19 mouse cellular contexts compared by ENCODE assay signal in the genomic region with DNA sequence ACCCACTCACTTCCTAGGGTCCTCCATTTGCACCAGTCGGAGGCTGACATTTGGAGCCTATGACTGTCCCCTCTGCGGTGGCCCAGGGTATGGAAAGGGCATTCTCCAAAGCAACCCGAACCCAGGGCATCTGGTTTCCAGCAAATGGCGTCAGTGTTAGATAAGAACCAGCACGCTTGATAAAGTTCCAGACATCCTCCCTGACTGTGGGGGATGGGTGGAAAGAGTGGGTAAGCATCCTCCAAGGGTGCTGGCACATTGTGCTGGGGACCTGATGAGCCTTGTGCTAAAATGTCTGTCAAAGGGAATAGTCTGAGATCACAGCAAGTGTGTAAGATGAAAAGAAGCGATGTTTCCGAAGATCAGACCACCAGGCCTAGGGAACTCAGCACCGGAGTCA. TPM values are rescaled to one million over a fixed set of nuclear protein-coding genes. Genes with fewer than 3 reads are reported as not detected.
DNase-seq lines count a peak whose midpoint lies in the region; ATAC-seq lines count a peak whose summit lies in the region.
"Had no signal": no experiment of that assay in that cellular context is flagged by ENCODE, and none has a peak within 500 bp of the region (broad histone marks: within the 10 kb centered on the region; RNA-seq: fewer than 3 reads in every experiment).

No protein-coding gene starts in this region.

- peaks cover 35% of the 10 kb centered on the region for H3K27me3 ChIP-seq in hindbrain, embryonic 10.5 days (ENCODE audit: insufficient read depth, poor library complexity, severe bottlenecking)
- no peaks in the 10 kb centered on the region for H3K27me3 ChIP-seq in hindbrain, embryonic 14.5 days (ENCODE audit: control insufficient read depth, insufficient read depth, low read length)
- H3K27me3 ChIP-seq in liver, embryonic 15.5 days, result peaks cover 43% of the 10 kb centered on the region
- H3K27me3 ChIP-seq: limb, embryonic 12.5 days; stomach, embryonic 15.5 days had no signal

- H3K36me3 ChIP-seq in hindbrain, embryonic 10.5 days, result no peaks in the 10 kb centered on the region
- no peaks in the 10 kb centered on the region for H3K36me3 ChIP-seq in hindbrain, embryonic 14.5 days (replicated peaks; ENCODE audit: control insufficient read depth, insufficient read depth)
- H3K36me3 ChIP-seq in liver, embryonic 15.5 days (replicated peaks), result no peaks in the 10 kb centered on the region
- H3K36me3 ChIP-seq: limb, embryonic 12.5 days; midbrain, embryonic 10.5 days; stomach, embryonic 15.5 days had no signal

- H3K27ac ChIP-seq in hindbrain, embryonic 10.5 days, result 0 out of 2 replicates have a peak overlapping the region, but pooled peaks have one; percentile 1
- H3K27ac ChIP-seq in hindbrain, embryonic 14.5 days, result no peak overlapping the region
- no peak overlapping the region for H3K27ac ChIP-seq in liver, embryonic 15.5 days (replicated peaks)
- H3K27ac ChIP-seq: midbrain, embryonic 10.5 days; stomach, embryonic 15.5 days had no signal

- peaks cover 48% of the 10 kb centered on the region for H3K4me1 ChIP-seq in hindbrain, embryonic 10.5 days (replicated peaks)
- peaks cover 11% of the 10 kb centered on the region; the same call in 1 of the 2 replicates for H3K4me1 ChIP-seq in hindbrain, embryonic 14.5 days (replicated peaks; ENCODE audit: control insufficient read depth, insufficient read depth, low read length)
- peaks cover 80% of the 10 kb centered on the region for H3K4me1 ChIP-seq in liver, embryonic 15.5 days (replicated peaks)

- no peak overlapping the region for H3K4me2 ChIP-seq in hindbrain, embryonic 14.5 days (replicated peaks)
- H3K4me2 ChIP-seq in liver, embryonic 15.5 days, result peak overlapping the region; percentile 39
- H3K4me2 ChIP-seq: stomach, embryonic 15.5 days had no signal

- no peaks in the 10 kb centered on the region for H3K9me3 ChIP-seq in hindbrain, embryonic 10.5 days
- H3K9me3 ChIP-seq in hindbrain, embryonic 14.5 days (ENCODE audit: control insufficient read depth, low read length), result no peaks in the 10 kb centered on the region
- H3K9me3 ChIP-seq in liver, embryonic 15.5 days (replicated peaks), result no peaks in the 10 kb centered on the region
- H3K9me3 ChIP-seq: limb, embryonic 12.5 days; midbrain, embryonic 10.5 days; stomach, embryonic 15.5 days had no signal

- WGBS in hindbrain, embryonic 10.5 days, result 69% methylated on average over 8 of the region's 8 CpGs
- WGBS in hindbrain, embryonic 14.5 days, result 78% methylated on average over 8 of the region's 8 CpGs
- 27% methylated on average over 8 of the region's 8 CpGs for WGBS in liver, embryonic 15.5 days (ENCODE audit: insufficient replicate concordance)

- no peak overlapping the region for H3K9ac ChIP-seq in hindbrain, embryonic 14.5 days
- H3K9ac ChIP-seq in liver, embryonic 15.5 days, result no peak overlapping the region
- H3K9ac ChIP-seq: limb, embryonic 12.5 days; stomach, embryonic 15.5 days had no signal

- ATAC-seq in CD4-positive, CD25-positive, alpha-beta regulatory T cell, adult 4 months, result no peak
- ATAC-seq in hindbrain, embryonic 14.5 days (ENCODE audit: low FRiP score), result no peak
- no peak for ATAC-seq in liver, embryonic 15.5 days (ENCODE audit: insufficient read depth)
- ATAC-seq: lung, postnatal 0 days had no signal

- no peak overlapping the region for H3K4me3 ChIP-seq in hindbrain, embryonic 10.5 days
- no peak overlapping the region for H3K4me3 ChIP-seq in hindbrain, embryonic 14.5 days (replicated peaks; ENCODE audit: low read length)
- H3K4me3 ChIP-seq in liver, embryonic 15.5 days (replicated peaks), result no peak overlapping the region
- H3K4me3 ChIP-seq: limb, embryonic 12.5 days; midbrain, embryonic 10.5 days; stomach, embryonic 15.5 days had no signal

- peak; percentile 44 for DNase-seq in CD4-positive, CD25-positive, alpha-beta regulatory T cell, adult 2 months (ENCODE audit: low read depth, low spot score)
- DNase-seq in hindbrain, embryonic 10.5 days (ENCODE audit: low spot score), result no peak
- no peak for DNase-seq in hindbrain, embryonic 14.5 days (ENCODE audit: low spot score)
- DNase-seq in induced T-regulatory cell, adult 2 months (ENCODE audit: low read depth), result peak; percentile 32
- no peak for DNase-seq in layer of hippocampus, postnatal 10 days (ENCODE audit: low spot score in 2 of 2)
- no peak for DNase-seq in adrenal gland, postnatal 14 days
- DNase-seq: cerebellum, adult 9-10 months; spleen, adult 18-20 months; thymus, postnatal 36 days had no signal

RNA-seq across cellular contexts. Expression of gene Padi3, which starts 1.7 kb away (rescaled TPM):
- polyA plus RNA-seq in CD4-positive, CD25-positive, alpha-beta regulatory T cell, adult 4 months (2017; shearing (Covaris generic)), result under 1 TPM; 0.15 to 0.32 TPM
- polyA plus RNA-seq in hindbrain, embryonic 10.5 days (2016; fragmentation: Nextera tagmentation; extraction: Ambion mirVana), result 0.08 and 0.10 TPM in 2 replicates
- not detected in 2 replicates for polyA plus RNA-seq in hindbrain, embryonic 14.5 days (2014; fragmentation: Nextera tagmentation; extraction: Ambion mirVana)
- polyA plus RNA-seq in liver, embryonic 15.5 days (2015; fragmentation: Nextera tagmentation; extraction: Ambion mirVana), result 0.12 and 0.17 TPM in 2 replicates
- total RNA-seq in layer of hippocampus, postnatal 10 days (2021), result under 1 TPM in 1 of 2 experiments, not detected in 1; 0.11 TPM
- not detected in 2 replicates for total RNA-seq in adrenal gland, postnatal 14 days (2021)
- total RNA-seq: layer of hippocampus, adult 18-20 months; left cerebral cortex, adult 18-20 months had no signal
- polyA plus RNA-seq: forebrain, embryonic 14.5 days had no signal

RNA-seq across cellular contexts. Expression of gene Padi1, which starts 33.4 kb away (rescaled TPM):
- polyA plus RNA-seq in CD4-positive, CD25-positive, alpha-beta regulatory T cell, adult 4 months (2017; shearing (Covaris generic)), result under 1 TPM; 0.61 to 0.63 TPM
- polyA plus RNA-seq in hindbrain, embryonic 10.5 days (2016; fragmentation: Nextera tagmentation; extraction: Ambion mirVana), result 0.07 TPM in 2 replicates
- polyA plus RNA-seq in hindbrain, embryonic 14.5 days (2014; fragmentation: Nextera tagmentation; extraction: Ambion mirVana), result not detected in 2 replicates
- polyA plus RNA-seq in liver, embryonic 15.5 days (2015; fragmentation: Nextera tagmentation; extraction: Ambion mirVana), result 0.02 and 0.03 TPM in 2 replicates
- not detected for total RNA-seq in layer of hippocampus, postnatal 10 days (2021)
- not detected in 2 replicates for total RNA-seq in adrenal gland, postnatal 14 days (2021)
- total RNA-seq: adrenal gland, postnatal 10 days; layer of hippocampus, adult 18-20 months; left cerebral cortex, adult 18-20 months had no signal
- polyA plus RNA-seq: forebrain, embryonic 14.5 days had no signal

RNA-seq across cellular contexts. Expression of gene Padi4, which starts 38.2 kb away (rescaled TPM):
- polyA plus RNA-seq in CD4-positive, CD25-positive, alpha-beta regulatory T cell, adult 4 months (2017; shearing (Covaris generic)), result under 1 TPM; 0.30 to 0.85 TPM
- 0.35 and 0.51 TPM in 2 replicates for polyA plus RNA-seq in hindbrain, embryonic 10.5 days (2016; fragmentation: Nextera tagmentation; extraction: Ambion mirVana)
- polyA plus RNA-seq in hindbrain, embryonic 14.5 days (2014; fragmentation: Nextera tagmentation; extraction: Ambion mirVana), result 0.08 and 0.22 TPM in 2 replicates
- 2.8 and 4.1 TPM in 2 replicates for polyA plus RNA-seq in liver, embryonic 15.5 days (2015; fragmentation: Nextera tagmentation; extraction: Ambion mirVana)
- not detected for total RNA-seq in layer of hippocampus, postnatal 10 days (2021)
- total RNA-seq in adrenal gland, postnatal 14 days (2021), result 0.75 and 0.85 TPM in 2 replicates
- total RNA-seq: layer of hippocampus, adult 18-20 months; left cerebral cortex, adult 18-20 months had no signal
- polyA plus RNA-seq: forebrain, embryonic 14.5 days; limb, embryonic 12.5 days had no signal

Comparison
In these comparisons a context has a peak if more than half of its experiments do, and no peak if none do; other contexts are left out.
1. DNase-seq: peak in CD4-positive, CD25-positive, alpha-beta regulatory T cell, adult 2 months (single experiment) and induced T-regulatory cell, adult 2 months (single experiment); none in hindbrain, embryonic 10.5 days (single experiment), hindbrain, embryonic 14.5 days (single experiment), layer of hippocampus, postnatal 10 days (0 of 2) and adrenal gland, postnatal 14 days (single experiment).